Comparison of ENCODE assay signal across 9 mouse cellular contexts in the genomic region with DNA sequence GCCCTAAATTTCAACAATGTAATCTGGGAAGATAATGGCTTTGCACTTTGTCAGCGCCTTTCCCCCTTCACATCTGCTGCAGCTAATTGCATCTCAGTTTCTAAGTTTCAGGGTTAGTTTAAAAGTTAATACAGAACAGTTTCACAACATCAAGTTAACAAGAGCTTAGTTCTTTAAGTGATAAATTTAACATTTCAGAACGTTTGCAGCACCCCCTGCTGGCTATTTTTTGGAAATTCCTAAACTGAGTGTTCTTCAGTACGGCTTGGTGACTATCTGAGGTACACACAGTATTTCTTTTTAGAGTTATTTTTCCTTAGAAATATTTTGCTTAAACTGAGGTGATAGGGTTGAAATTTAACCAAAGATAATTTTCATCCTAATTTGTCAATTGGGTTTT.
DNase-seq lines count a peak whose midpoint lies in the region; ATAC-seq and TF ChIP-seq lines count a peak whose summit lies in the region.
"Had no signal": no experiment of that assay in that cellular context is flagged by ENCODE, and none has a peak within 500 bp of the region (broad histone marks: within the 10 kb centered on the region; RNA-seq: fewer than 3 reads in every experiment).

No protein-coding gene starts in this region.

- no peak overlapping the region for H3K27ac ChIP-seq in kidney, embryonic 16.5 days (ENCODE audit: low read length)
- H3K27ac ChIP-seq: stomach, embryonic 15.5 days had no signal

- peak; percentile 62 for DNase-seq in kidney, adult 9 months
- peak; percentile 83 for DNase-seq in adipocyte (ENCODE audit: low spot score)
- peak; percentile 12 for DNase-seq in embryo, embryonic 9.5 days (ENCODE audit: extremely low spot score)
- peak; percentile 73 to 80 for DNase-seq in left cerebral cortex, postnatal 14 days (ENCODE audit: low spot score in 2 of 2)
- DNase-seq in right cerebral cortex, postnatal 36 days (ENCODE audit: low spot score in 2 of 2) = peak; percentile 34 to 43

- TF ChIP-seq CTCF in E14TG2a.4 (conservative IDR thresholded peaks at IDR 0.05; ENCODE audit: low read length) = peak; percentile 15; the same call in 1 of the 2 replicates

- no peaks in the 10 kb centered on the region for H3K27me3 ChIP-seq in kidney, embryonic 16.5 days (ENCODE audit: insufficient read depth, low read length)
- no peaks in the 10 kb centered on the region for H3K27me3 ChIP-seq in E14TG2a.4 (ENCODE audit: insufficient read depth, low read length)
- H3K27me3 ChIP-seq: stomach, embryonic 15.5 days had no signal

- no peaks in the 10 kb centered on the region for H3K9me3 ChIP-seq in kidney, embryonic 16.5 days (ENCODE audit: low read length)
- H3K9me3 ChIP-seq in E14TG2a.4 (ENCODE audit: low read length) = no peaks in the 10 kb centered on the region
- H3K9me3 ChIP-seq: stomach, embryonic 15.5 days had no signal

- no peaks in the 10 kb centered on the region for H3K4me1 ChIP-seq in kidney, embryonic 16.5 days (ENCODE audit: insufficient read depth, low read length)
- peaks cover 1% of the 10 kb centered on the region; the same call in 1 of the 2 replicates for H3K4me1 ChIP-seq in E14TG2a.4 (replicated peaks; ENCODE audit: low read depth, low read length)
- H3K4me1 ChIP-seq: stomach, embryonic 15.5 days had no signal

- ATAC-seq in kidney, embryonic 16.5 days (ENCODE audit: low FRiP score, low TSS enrichment) = no peak
- ATAC-seq in erythroid progenitor cell, adult 5-6 weeks (replicated peaks; ENCODE audit: low FRiP score, poor library complexity, severe bottlenecking) = no peak

- H3K4me2 ChIP-seq in kidney, embryonic 16.5 days (replicated peaks; ENCODE audit: low read depth, low read length) = no peak overlapping the region
- H3K4me2 ChIP-seq: stomach, embryonic 15.5 days had no signal

- no peak overlapping the region for H3K4me3 ChIP-seq in kidney, embryonic 16.5 days (ENCODE audit: low read length)
- no peak overlapping the region for H3K4me3 ChIP-seq in E14TG2a.4 (replicated peaks; ENCODE audit: low read length)
- H3K4me3 ChIP-seq: stomach, embryonic 15.5 days had no signal

- H3K36me3 ChIP-seq in kidney, embryonic 16.5 days (ENCODE audit: insufficient read depth, low read length) = 0 out of 2 replicates have a peak, but pooled peaks cover 8% of the 10 kb centered on the region
- H3K36me3 ChIP-seq in E14TG2a.4 (ENCODE audit: insufficient read depth, low read length) = no peaks in the 10 kb centered on the region
- H3K36me3 ChIP-seq: stomach, embryonic 15.5 days had no signal

- no peak overlapping the region for H3K9ac ChIP-seq in kidney, embryonic 16.5 days (replicated peaks; ENCODE audit: low read length)
- H3K9ac ChIP-seq: stomach, embryonic 15.5 days had no signal

- 35% methylated on average over 3 of the region's 3 CpGs for WGBS in kidney, embryonic 16.5 days

- intact Hi-C loops in left cerebral cortex, postnatal 14 days (cut with DNase I) = loop anchor here (5.0 kb wide), 2 partner anchors 115 to 165 kb away; no protein-coding TSS in a partner anchor

Comparison
In these comparisons a context has a peak if more than half of its experiments do, and no peak if none do; other contexts are left out.
1. DNase-seq: peak in every context shown above with its lines; median percentile 83 in adipocyte; 76 in left cerebral cortex, postnatal 14 days; 62 in kidney, adult 9 months; 38 in right cerebral cortex, postnatal 36 days; 12 in embryo, embryonic 9.5 days.